Mouse (Mus musculus) embryonic fibroblast, embryonic 13.5 days (primary cell): Measurements from ENCODE around the gene Slc44a3. TPM values are rescaled to one million over a fixed set of nuclear protein-coding genes. Genes with fewer than 3 reads are reported as not detected.

Source experiments
- H3K27ac ChIP-seq: 2 replicates; pipeline ENCODE4 v1.5.1; 2012; ENCODE audit warnings: low read length, control low read depth, inconsistent platforms; ENCODE audit not compliant: insufficient read depth
- H3K4me1 ChIP-seq: 2 replicates; pipeline ENCODE4 v1.6.1; 2011; ENCODE audit warnings: low read length; ENCODE audit not compliant: control insufficient read depth, insufficient read depth
- H3K4me3 ChIP-seq: 2 replicates; pipeline ENCODE4 v1.5.1; 2011; ENCODE audit warnings: mild to moderate bottlenecking, control low read depth, low read length; ENCODE audit not compliant: insufficient read depth
- CTCF ChIP-seq: IDR thresholded peaks from 2 replicates; pipeline ENCODE4 v1.5.1; 2011; ENCODE audit warnings: mild to moderate bottlenecking, control low read depth, low read length, moderate library complexity, borderline replicate concordance; ENCODE audit not compliant: insufficient read depth
- POLR2A ChIP-seq: IDR thresholded peaks from 2 replicates; pipeline ENCODE4 v1.6.1; 2011; ENCODE audit warnings: low read depth, mild to moderate bottlenecking, control low read depth, low read length, moderate library complexity
- polyA plus RNA-seq: library from polyadenylated mRNA; stranded (reverse); fragments of >200 nt; gene quantifications from 2 replicates; pipeline ENCODE4 v1.2.4, GENCODE M21; 2011; ENCODE audit warnings: low read depth; ENCODE audit not compliant: missing spikeins, insufficient read length

The Slc44a3 gene
- polyA plus RNA-seq, 1 experiment: not detected

DNA sequence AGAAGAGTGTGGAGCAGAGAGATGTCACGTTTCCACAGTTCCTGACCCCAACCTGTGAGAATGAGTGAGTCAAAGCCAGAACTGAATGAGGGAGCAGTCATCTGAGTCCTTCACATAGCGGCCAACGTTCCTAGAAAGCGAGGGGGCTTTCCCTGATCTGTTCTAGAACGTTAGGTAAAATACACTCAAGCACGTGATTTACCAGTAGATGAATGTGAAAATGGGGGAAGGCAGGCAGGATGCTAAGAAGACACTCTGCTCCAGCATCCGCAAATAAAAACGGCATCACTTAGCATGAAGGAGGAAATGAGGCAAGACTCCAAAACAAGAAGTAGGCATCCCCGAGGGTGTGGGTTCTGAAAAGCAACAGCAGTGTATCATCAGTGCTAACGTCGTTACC, 38.4 kb upstream of the Slc44a3 start:
- no peak overlapping the region for H3K27ac ChIP-seq
- peaks cover 7% of the 10 kb centered on the region; the same call in 1 of the 2 replicates for H3K4me1 ChIP-seq
- no peak overlapping the region for H3K4me3 ChIP-seq
- TF ChIP-seq POLR2A (no peak), CTCF (no peak)

- Histone ChIP-seq H3K4me3 (no peak overlapping the region), H3K27ac (no peak overlapping the region), H3K4me1 (peaks cover 6% of the 10 kb centered on the region; the same call in 1 of the 2 replicates)
- TF ChIP-seq POLR2A: no peak
- no peak for TF ChIP-seq CTCF
These were observed 37.6 kb upstream of the Slc44a3 start for GRCm38 (mm10) chr3:121569767-121570166.

DNA sequence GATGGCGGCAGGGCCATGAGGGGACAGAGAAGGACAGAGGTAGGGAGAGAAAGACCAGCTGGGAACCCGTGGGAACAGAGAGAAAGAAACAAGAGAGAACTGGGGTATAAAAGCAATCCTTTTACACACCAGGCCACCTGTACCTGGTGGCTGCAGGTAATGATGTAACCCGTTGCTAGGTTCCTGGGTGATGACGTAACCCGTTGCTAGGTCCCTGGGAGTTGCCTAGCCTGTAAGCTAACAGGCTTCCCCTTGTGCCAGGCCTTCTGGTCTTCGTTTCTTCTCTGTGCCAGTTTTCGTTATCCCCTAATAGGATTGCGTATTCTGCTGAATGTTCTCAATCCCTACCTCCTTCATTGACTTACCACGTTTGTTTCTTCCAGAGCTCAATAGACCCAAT, 36.8 kb upstream of the Slc44a3 start:
- Histone ChIP-seq H3K27ac (no peak overlapping the region), H3K4me3 (no peak overlapping the region), H3K4me1 (0 out of 2 replicates have a peak, but pooled peaks cover under 1% of the 10 kb centered on the region)
- no peak for TF ChIP-seq CTCF

- no peak overlapping the region for H3K4me3 ChIP-seq
- TF ChIP-seq CTCF (no peak), POLR2A (no peak)
- no peaks in the 10 kb centered on the region for H3K4me1 ChIP-seq
- no peak overlapping the region for H3K27ac ChIP-seq
These were observed 35.7 kb upstream of the Slc44a3 start for GRCm38 (mm10) chr3:121567904-121568303.

DNA sequence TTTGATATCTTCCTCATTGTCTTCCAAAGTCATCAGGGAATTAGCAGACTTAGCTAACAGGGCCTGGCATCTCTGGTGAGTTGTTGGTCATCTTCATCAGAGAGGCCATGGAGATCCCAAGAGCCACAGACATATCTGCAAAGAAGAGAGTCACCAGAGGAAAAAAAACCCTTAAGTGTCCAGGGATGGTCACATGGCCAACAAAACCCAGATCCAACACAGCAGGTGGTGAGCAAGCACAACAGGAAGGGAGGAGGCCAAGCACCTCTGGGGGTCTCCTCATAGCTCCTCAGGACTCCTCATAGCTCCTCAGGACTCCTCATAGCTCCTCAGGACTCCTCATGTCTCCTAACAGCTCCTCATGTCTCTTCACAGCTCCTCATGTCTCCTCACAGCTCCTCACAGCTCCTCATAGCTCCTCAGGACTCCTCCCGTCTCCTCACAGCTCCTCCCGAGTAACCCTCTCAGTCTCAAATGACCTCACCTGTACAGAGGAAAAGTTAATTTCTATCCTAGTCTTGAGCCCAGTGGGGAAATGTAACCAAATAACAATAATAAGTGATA, 35.2 kb upstream of the Slc44a3 start:
- no peak for TF ChIP-seq POLR2A
- no peak for TF ChIP-seq CTCF
- Histone ChIP-seq H3K4me3 (no peak overlapping the region), H3K27ac (peak overlapping the region; percentile 65), H3K4me1 (no peaks in the 10 kb centered on the region)

DNA sequence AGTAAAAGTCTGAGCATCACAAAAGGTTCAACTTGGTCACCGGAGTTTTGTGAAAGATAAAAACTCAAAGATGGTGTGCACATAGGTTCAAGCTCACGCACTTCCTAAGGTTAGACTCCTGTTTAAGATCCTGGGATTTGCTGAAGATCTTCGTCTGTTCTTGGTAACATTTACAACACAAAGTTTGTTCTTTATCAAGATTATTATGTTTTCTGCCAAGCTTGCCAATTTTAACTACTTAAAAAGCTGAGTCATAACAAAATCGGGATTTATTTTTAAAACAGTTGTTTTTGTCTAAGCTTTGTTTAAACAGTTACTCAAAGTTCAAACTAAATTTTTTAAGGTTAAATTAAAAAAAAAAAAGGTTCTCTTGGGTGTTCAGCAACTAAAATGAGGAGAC, 34.7 kb upstream of the Slc44a3 start:
- H3K27ac ChIP-seq: peak overlapping the region; percentile 65
- TF ChIP-seq CTCF (no peak), POLR2A (no peak)
- H3K4me3 ChIP-seq: no peak overlapping the region

GRCm38 (mm10) chr3:121561803-121562202, 29.6 kb upstream of the Slc44a3 start:
- Histone ChIP-seq H3K27ac (no peak overlapping the region), H3K4me3 (no peak overlapping the region), H3K4me1 (no peaks in the 10 kb centered on the region)
- TF ChIP-seq POLR2A: no peak
- no peak for TF ChIP-seq CTCF

More for the DNA sequence above, 34.7 kb upstream of the Slc44a3 start:
- no peaks in the 10 kb centered on the region for H3K4me1 ChIP-seq

DNA sequence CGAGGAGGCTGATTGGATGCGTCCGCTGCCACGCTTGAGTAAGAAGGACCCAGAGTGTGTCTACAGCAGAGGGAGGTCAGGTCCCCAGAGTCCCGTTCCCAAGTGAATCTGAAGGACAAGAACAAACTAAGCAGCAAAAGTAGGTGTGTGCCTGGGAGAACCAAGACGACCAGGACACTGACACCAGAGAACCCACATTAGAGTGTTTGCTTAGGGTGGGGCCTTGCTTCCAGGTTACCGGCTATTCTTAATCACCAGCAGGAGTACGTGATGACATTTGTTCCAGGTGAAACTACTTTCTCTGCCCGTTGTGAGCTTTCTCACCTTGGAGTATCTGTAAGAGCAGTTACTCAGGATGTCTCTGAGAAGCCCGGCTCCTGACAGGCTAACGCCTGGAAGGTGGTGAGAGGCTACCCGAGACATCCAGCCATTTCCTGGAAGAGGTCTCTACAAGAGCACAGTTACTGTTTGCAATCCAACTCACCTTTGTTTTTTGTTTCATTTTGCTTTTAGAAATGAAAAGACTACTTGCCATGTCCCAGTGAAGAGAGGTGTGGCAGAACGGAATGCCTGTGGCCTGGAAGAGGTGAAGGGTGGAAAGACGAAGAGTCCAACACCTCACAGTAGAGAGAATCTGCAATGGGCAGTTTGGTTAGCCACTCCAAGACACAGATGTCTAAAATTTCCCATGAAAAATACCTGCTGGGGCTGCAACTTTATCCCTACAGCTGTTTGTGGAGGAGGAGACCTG, 28.1 kb upstream of the Slc44a3 start:
- no peak overlapping the region for H3K4me3 ChIP-seq
- H3K4me1 ChIP-seq: no peaks in the 10 kb centered on the region
- H3K27ac ChIP-seq: no peak overlapping the region
- TF ChIP-seq POLR2A: no peak
- TF ChIP-seq CTCF: no peak

DNA sequence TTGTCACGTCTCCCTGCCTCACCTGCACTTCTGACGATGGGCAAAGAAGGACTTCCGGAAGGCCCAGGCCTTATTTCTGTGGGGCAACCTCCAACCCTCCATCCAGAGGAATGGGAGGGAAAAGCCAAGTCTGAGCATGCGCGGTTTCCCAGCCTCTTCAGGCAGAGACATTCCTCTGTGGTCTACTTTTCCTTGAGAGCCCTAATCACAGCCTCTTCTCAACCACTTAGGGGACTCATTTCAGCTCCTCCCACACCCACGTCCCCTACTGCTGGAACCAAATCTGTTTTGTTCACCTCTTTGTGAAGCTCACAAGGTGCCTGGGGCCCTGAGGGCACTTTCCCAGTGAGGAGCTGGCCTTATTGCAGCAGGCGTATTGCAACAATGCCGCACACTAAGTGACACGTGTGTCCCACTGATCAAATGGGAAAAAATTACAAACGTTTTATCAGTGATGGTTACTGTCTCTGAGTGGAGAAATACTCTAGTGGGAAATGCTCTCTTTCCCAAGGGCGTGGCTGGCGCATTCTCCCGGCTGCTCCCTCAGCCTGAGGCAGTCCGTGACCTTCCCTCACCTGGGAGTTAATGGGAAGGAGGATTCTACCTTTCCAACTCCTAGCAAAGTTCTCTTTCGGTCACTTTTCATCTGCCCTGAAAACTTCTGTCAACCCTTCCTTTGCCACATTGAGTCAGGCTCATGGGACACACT, 27.4 kb upstream of the Slc44a3 start:
- Histone ChIP-seq H3K27ac (no peak overlapping the region), H3K4me3 (no peak overlapping the region), H3K4me1 (no peaks in the 10 kb centered on the region)
- no peak for TF ChIP-seq POLR2A
- TF ChIP-seq CTCF: no peak

DNA sequence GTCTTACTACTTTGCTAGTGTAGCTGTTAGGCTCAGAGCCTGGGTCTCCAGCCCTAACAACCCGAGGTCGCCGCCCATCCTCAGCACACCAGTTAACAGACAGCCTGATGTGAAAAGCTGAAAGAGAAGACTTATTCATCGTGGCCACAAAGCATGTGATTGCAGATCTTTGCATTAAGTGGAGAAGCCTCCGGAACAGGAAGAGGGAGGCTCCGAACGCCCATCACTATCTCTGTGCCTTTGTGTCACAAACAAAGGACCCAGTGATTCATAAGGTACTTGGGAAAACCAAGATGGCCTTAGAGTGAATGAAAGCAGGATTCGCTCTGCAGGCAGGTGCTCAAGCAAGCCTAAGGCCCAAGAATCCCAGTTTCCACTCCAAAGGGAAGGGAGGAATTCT, 26.7 kb upstream of the Slc44a3 start:
- Histone ChIP-seq H3K4me3 (no peak overlapping the region), H3K27ac (no peak overlapping the region), H3K4me1 (no peaks in the 10 kb centered on the region)
- TF ChIP-seq POLR2A (no peak), CTCF (no peak)
